Mouse (Mus musculus): ENCODE measurements around the gene Cgn.
"Not testable (repeated sequence)": the region's sequence is repeated elsewhere in the genome, so short reads cannot be mapped to it uniquely, and the experiment has no call there.

- TF ChIP-seq POLR2A, CTCF (IDR thresholded peaks at IDR 0.05; ENCODE audit: extremely low read depth, insufficient read depth, low read length): not testable (repeated sequence)
These were observed 75.7 kb downstream of the Cgn start for GRCm38 (mm10) chr3:94710591-94710990.

Measured in cortical plate, adult 2 months (tissue).